Mouse (Mus musculus) embryo, embryonic 10 days (tissue): ENCODE data around the gene Nhlh1.

Source experiments
- DNase-seq: peaks from one replicate; pipeline ENCODE4 v3.0.0-alpha.2; 2015; ENCODE audit warnings: low spot score

Gene Nhlh1

GRCm38 (mm10) chr1:172057491-172057921 lies at the start of gene Nhlh1:
TSS of gene Nhlh1 (minus strand) at chr1:172057573.
- DNase-seq, result no peak

- DNase-seq, result no peak
Observed at GRCm38 (mm10) chr1:172105101-172105500, 47.7 kb upstream of the Nhlh1 start.

GRCm38 (mm10) chr1:172103619-172104018 lies 46.2 kb upstream of the Nhlh1 start:
- no peak for DNase-seq

GRCm38 (mm10) chr1:172099325-172100033 lies 42.1 kb upstream of the Nhlh1 start:
- DNase-seq, result no peak

GRCm38 (mm10) chr1:172095202-172095601 lies 37.8 kb upstream of the Nhlh1 start:
- peak; percentile 6 for DNase-seq

- no peak for DNase-seq
Observed at GRCm38 (mm10) chr1:172094295-172094694, 36.9 kb upstream of the Nhlh1 start.

GRCm38 (mm10) chr1:172093522-172093921 lies 36.1 kb upstream of the Nhlh1 start:
- no peak for DNase-seq

GRCm38 (mm10) chr1:172082899-172083445 lies 25.6 kb upstream of the Nhlh1 start:
- no peak for DNase-seq

- DNase-seq, result peak; percentile 95
Observed at GRCm38 (mm10) chr1:172082101-172082898, 24.9 kb upstream of the Nhlh1 start, which contains the start of the genes Copa and Ncstn. TSS of gene Copa (plus strand) at chr1:172082529. TSS of gene Ncstn (minus strand) at chr1:172082795.

GRCm38 (mm10) chr1:172077981-172078380 lies 20.6 kb upstream of the Nhlh1 start:
- DNase-seq, result no peak

GRCm38 (mm10) chr1:172072604-172073003 lies 15.2 kb upstream of the Nhlh1 start:
- no peak for DNase-seq

- no peak for DNase-seq
Observed at GRCm38 (mm10) chr1:172071556-172071955, 14.2 kb upstream of the Nhlh1 start.

GRCm38 (mm10) chr1:172070227-172070626 lies 12.9 kb upstream of the Nhlh1 start:
- DNase-seq, result no peak

- DNase-seq, result no peak
Observed at GRCm38 (mm10) chr1:172064613-172065141, 7.3 kb upstream of the Nhlh1 start.

GRCm38 (mm10) chr1:172063291-172064023 lies 6.1 kb upstream of the Nhlh1 start:
- DNase-seq, result no peak

GRCm38 (mm10) chr1:172062101-172062500 lies 4.7 kb upstream of the Nhlh1 start:
- DNase-seq, result no peak

GRCm38 (mm10) chr1:172061217-172061616 lies 3.8 kb upstream of the Nhlh1 start:
- DNase-seq, result peak; percentile 32

GRCm38 (mm10) chr1:172060659-172061058 lies 3.3 kb upstream of the Nhlh1 start:
- DNase-seq, result peak; percentile 24

GRCm38 (mm10) chr1:172058874-172059273 lies 1.5 kb upstream of the Nhlh1 start:
- DNase-seq, result no peak

GRCm38 (mm10) chr1:172058321-172058720 lies 948 bp upstream of the Nhlh1 start:
- DNase-seq, result no peak

GRCm38 (mm10) chr1:172056251-172056650 lies 1.1 kb downstream of the Nhlh1 start:
- DNase-seq, result no peak
